Mouse (Mus musculus): ENCODE results near the gene Prom1.

- TF ChIP-seq POLR2A (IDR thresholded peaks at IDR 0.05; ENCODE audit: extremely low read depth, insufficient read depth, low read length), result no peak
- TF ChIP-seq CTCF (IDR thresholded peaks at IDR 0.05; ENCODE audit: low read depth, low read length), result no peak
Observed at GRCm38 (mm10) chr5:43981620-43982019, 120.2 kb downstream of the Prom1 start, which contains the start of gene Fgfbp1.
